Mouse (Mus musculus) G1E (cell line): ENCODE data around the gene Sptan1. TPM values are rescaled to one million over a fixed set of nuclear protein-coding genes. Genes with fewer than 3 reads are reported as not detected.
A peak's percentile ranks its signal among the peaks of the same experiment; 100 is the strongest.

Experiments used
- ATAC-seq: 2 replicates; pipeline ENCODE4 v1.8.0; 2016; ENCODE audit warnings: mild to moderate bottlenecking; ENCODE audit not compliant: insufficient number of reproducible peaks, poor library complexity, low FRiP score, severe bottlenecking; ENCODE audit errors: extremely low read depth
- DNase-seq: peaks from one replicate; pipeline ENCODE4 v3.0.0; 2012; ENCODE audit warnings: low spot score
- H3K27me3 ChIP-seq: 2 replicates; pipeline ENCODE4 v1.6.1; 2012; ENCODE audit warnings: mild to moderate bottlenecking, low read length, inconsistent platforms; ENCODE audit not compliant: insufficient read depth
- H3K36me3 ChIP-seq: replicated peaks from 2 replicates; pipeline ENCODE3; 2012; ENCODE audit warnings: mild to moderate bottlenecking, inconsistent platforms
- H3K4me1 ChIP-seq: 2 replicates; pipeline ENCODE4 v1.6.1; 2012; ENCODE audit warnings: low read depth, low read length, inconsistent platforms, mixed read lengths; ENCODE audit not compliant: insufficient read depth
- H3K4me3 ChIP-seq: 2 replicates; pipeline ENCODE4 v1.5.1; 2012; ENCODE audit warnings: low read depth, mild to moderate bottlenecking, inconsistent platforms, low read length, moderate library complexity, mixed read lengths
- H3K9me3 ChIP-seq: replicated peaks from 2 replicates; pipeline ENCODE4 v1.6.1; 2012; ENCODE audit warnings: inconsistent platforms
- CTCF ChIP-seq: IDR thresholded peaks from 2 replicates; pipeline ENCODE4 v1.5.1; 2012; ENCODE audit warnings: low read depth, low read length, inconsistent platforms, mixed read lengths
- GATA1 ChIP-seq: IDR thresholded peaks from 2 replicates; pipeline ENCODE4 v1.6.1; 2012; ENCODE audit warnings: borderline replicate concordance, low read length, inconsistent platforms, mixed read lengths
- GATA2 ChIP-seq: IDR thresholded peaks from 2 replicates; pipeline ENCODE4 v1.6.1; 2012; ENCODE audit warnings: low read depth, low read length, inconsistent platforms, borderline replicate concordance
- POLR2AphosphoS5 ChIP-seq: IDR thresholded peaks from 2 replicates; pipeline ENCODE4 v1.6.1; 2012; ENCODE audit warnings: low read depth, low read length, inconsistent platforms; ENCODE audit not compliant: insufficient replicate concordance
- TAL1 ChIP-seq: conservative IDR thresholded peaks from 2 replicates; pipeline ENCODE4 v1.6.1; 2012; ENCODE audit warnings: low read depth, low read length, inconsistent platforms, mixed read lengths
- polyA plus RNA-seq: library from polyadenylated mRNA; stranded (reverse); fragments of >175 nt; gene quantifications from 2 replicates; pipeline ENCODE4 v1.2.3, GENCODE M21; 2012
- total RNA-seq, 2 experiments: library from RNA; stranded (forward) in 1 of 2; stranded (reverse) in 1 of 2; fragments of 200-1000 nt in 1 of 2; fragments of >200 nt in 1 of 2; fragmentation: Nextera tagmentation in 1 of 2; gene quantifications; 2 replicates each; pipeline ENCODE4 v1.2.3; 2014 to 2017

Sptan1 gene
- total and polyA plus RNA-seq, 3 experiments: 9.3 to 53.2 (median 25.7) TPM

DNA sequence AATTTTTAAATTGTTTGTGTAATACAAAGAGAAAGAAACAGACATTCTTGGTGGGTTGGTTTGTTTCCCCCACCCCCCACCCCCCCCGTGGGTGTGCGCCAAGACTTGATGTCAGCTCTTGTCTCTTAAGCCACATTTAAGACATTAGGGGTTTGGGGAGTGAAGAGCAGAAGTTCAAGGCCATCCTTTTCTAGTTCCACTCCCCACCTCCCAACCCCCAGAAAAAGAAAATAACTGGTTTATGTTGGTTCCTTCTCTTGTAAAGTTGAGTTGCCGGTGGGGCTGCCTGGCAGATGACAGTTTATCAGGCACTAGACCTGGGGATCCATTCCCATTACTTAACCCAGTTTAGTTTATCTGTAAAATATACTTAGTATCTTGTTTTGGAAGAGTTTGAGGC is 98.9 kb downstream of the Sptan1 start:
- H3K4me1 ChIP-seq: peaks cover 59% of the 10 kb centered on the region

DNA sequence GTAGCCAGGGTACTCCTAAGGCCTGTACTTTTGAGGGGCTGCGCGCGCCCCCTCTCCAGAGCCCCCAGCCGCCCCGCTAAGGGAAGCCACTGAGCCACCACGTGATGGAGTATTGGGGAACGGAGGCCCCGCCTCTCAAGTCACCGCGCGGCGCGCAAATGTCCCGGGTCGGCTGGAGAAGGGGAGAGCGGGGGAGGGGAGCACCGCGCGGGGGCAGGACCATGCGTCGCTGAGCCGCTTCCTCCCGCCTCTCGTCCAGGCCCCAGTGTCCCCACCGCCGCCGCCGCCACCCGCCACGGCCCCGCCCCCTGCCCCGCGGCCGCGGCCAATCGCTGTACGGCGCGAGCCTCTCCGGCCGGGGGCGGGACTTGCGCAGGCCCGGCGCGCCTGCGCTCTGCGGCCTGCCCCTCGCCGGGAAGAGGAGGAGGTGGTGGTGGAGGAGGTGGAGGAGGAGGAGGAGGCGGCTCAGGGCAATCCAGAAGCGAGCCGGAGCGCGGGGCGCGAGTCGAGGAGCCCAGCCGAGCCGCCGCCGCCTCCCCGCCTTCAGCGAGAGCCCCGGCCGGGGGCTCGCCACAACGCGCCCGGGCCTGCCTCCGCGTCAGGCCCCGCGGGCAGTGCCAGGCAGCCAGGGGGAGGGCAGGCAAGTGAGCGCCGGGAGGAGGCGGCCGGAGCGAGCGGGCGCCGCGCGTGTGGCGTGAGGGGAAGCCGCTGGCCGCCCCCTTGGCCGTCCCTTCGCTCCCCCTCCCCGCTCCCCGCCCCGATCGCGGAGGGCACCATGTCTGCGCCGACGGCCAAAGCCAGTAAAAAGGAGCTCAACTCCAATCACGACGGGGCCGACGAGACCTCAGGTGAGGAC is 100.9 kb downstream of the Sptan1 start:
- Histone ChIP-seq H3K4me3 (peak overlapping the region; percentile 92), H3K27me3 (no peaks in the 10 kb centered on the region), H3K9me3 (no peaks in the 10 kb centered on the region), H3K36me3 (peaks cover 41% of the 10 kb centered on the region), H3K4me1 (peaks cover 62% of the 10 kb centered on the region)
- peak; percentile 93 for DNase-seq
- peak; percentile 66 for ATAC-seq
- no peak for TF ChIP-seq TAL1
- TF ChIP-seq GATA1: no peak
- TF ChIP-seq CTCF: no peak
- TF ChIP-seq GATA2: no peak
- TF ChIP-seq POLR2AphosphoS5: no peak

More for the DNA sequence above, 98.9 kb downstream of the Sptan1 start:
- Histone ChIP-seq H3K4me3 (peak overlapping the region; percentile 80), H3K9me3 (no peaks in the 10 kb centered on the region), H3K27me3 (no peaks in the 10 kb centered on the region), H3K36me3 (peaks cover 25% of the 10 kb centered on the region)
- no peak for TF ChIP-seq CTCF
- no peak for TF ChIP-seq GATA2
- TF ChIP-seq TAL1: no peak
- no peak for TF ChIP-seq GATA1
- no peak for TF ChIP-seq POLR2AphosphoS5
- no peak for ATAC-seq
- DNase-seq: no peak

DNA sequence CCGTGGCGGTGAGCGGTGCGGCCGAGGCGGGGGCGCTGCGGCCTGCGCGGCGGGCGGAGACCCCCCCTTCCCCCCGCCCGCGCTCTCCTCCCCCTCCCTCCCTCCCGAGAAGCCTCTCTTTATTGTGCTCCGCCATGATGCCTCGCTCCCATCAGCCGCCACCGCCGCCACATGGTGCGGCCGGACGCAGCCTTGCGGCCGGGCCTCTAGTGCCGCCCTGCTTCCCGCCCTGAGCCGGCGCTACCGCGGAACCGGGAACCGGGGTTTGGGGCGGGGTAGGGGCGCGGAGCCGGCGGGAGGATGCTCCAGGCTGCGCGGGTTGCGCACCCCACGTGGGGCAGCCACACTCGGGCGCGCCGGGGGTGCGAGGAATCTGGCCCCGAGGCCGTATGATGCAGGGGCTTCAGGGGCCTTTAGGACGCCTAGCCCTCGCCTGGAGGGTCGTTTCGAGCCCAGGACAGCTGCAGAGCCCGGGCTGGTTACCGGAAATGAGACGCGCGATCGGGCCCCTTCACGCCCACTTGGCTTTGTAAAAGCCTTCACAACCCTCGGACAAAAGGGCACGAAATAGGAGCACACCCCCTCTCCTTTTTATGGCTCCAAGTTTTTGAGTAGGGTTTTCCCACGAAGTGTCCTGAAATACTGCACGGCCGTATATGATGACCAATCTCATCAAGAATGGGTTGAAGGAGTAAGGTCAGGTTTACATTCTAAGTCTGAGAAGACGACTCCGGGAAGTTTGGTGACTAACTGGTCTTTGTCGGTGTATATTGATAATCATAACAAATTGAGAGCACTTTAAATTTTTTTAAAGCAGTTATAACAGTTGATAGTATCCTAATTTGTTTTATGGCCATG is 101.9 kb downstream of the Sptan1 start:
- DNase-seq (peak; percentile 52), ATAC-seq (no peak)
- peaks cover 54% of the 10 kb centered on the region for H3K4me1 ChIP-seq
- H3K27me3 ChIP-seq: no peaks in the 10 kb centered on the region
- no peaks in the 10 kb centered on the region for H3K9me3 ChIP-seq
- H3K4me3 ChIP-seq: peak overlapping the region; percentile 92
- H3K36me3 ChIP-seq: peaks cover 43% of the 10 kb centered on the region
- TF ChIP-seq GATA1 (no peak), CTCF (no peak), POLR2AphosphoS5 (no peak), GATA2 (no peak), TAL1 (no peak)

- Histone ChIP-seq H3K4me1 (peaks cover 54% of the 10 kb centered on the region), H3K9me3 (no peaks in the 10 kb centered on the region), H3K36me3 (peaks cover 48% of the 10 kb centered on the region), H3K4me3 (peak overlapping the region; percentile 92), H3K27me3 (no peaks in the 10 kb centered on the region)
- no peak for DNase-seq
- TF ChIP-seq CTCF (no peak), GATA1 (no peak), POLR2AphosphoS5 (no peak), TAL1 (no peak), GATA2 (no peak)
- ATAC-seq: no peak
Observed at GRCm38 (mm10) chr2:30067962-30068361, 102.6 kb downstream of the Sptan1 start.

DNA sequence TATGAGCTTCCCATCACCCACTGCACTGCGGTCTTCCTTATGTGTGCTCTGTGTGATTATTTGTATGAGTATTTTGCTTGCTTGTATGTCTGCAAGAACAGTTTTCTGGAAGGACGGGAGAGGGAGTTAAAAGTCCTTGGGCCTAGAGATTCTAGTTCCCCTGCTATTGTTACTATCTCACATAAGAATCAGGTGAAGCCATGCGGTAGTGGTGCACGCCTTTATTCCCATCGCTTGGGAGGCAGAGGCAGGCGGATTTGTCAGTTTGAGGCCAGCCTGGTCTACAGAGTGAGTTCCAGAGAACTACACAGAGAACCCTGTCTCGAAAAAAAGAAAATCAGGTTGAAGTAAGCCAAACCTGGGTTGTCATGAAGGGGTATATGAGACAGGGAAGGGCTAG is 107.5 kb downstream of the Sptan1 start:
- no peak for DNase-seq
- no peaks in the 10 kb centered on the region for H3K9me3 ChIP-seq
- ATAC-seq: no peak
- no peak overlapping the region for H3K4me3 ChIP-seq
- peaks cover 52% of the 10 kb centered on the region for H3K4me1 ChIP-seq
- no peaks in the 10 kb centered on the region for H3K27me3 ChIP-seq
- TF ChIP-seq CTCF (no peak), GATA2 (no peak), POLR2AphosphoS5 (no peak), GATA1 (no peak), TAL1 (no peak)
- H3K36me3 ChIP-seq: peaks cover 58% of the 10 kb centered on the region

DNA sequence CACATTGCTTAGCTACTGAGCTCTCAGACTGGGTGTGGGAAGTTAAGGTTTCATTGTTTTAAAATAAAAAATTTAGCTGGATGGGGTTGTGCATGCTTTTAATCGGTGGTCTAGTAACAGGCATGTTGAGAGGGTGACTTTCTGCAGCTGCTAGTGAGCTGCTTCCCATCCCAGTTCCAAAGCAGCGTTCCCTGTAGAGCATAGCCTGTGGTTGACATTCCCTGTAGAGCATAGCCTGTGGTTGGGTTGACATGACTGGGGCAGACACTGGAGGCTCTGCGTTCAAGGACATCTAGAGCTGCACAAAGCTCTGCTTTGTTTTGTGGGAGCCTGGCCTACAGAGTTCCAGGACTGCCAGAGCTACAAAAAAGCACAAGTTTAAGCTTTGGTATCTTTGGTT is 107.9 kb downstream of the Sptan1 start:
- Histone ChIP-seq H3K4me1 (peaks cover 53% of the 10 kb centered on the region), H3K27me3 (no peaks in the 10 kb centered on the region), H3K9me3 (no peaks in the 10 kb centered on the region), H3K36me3 (peaks cover 54% of the 10 kb centered on the region), H3K4me3 (no peak overlapping the region)
- no peak for DNase-seq
- no peak for ATAC-seq
- TF ChIP-seq TAL1 (no peak), GATA2 (no peak), POLR2AphosphoS5 (0 out of 2 replicates have a peak, but pooled peaks have one; percentile 55), CTCF (no peak), GATA1 (no peak)
